7 mouse cellular contexts compared by ENCODE assay signal in genomic region chr5:111648481-111648880, GRCm38 (mm10).
DNase-seq lines count a peak whose midpoint lies in the region; ATAC-seq lines count a peak whose summit lies in the region.

No protein-coding gene starts in this region.

- H3K9me3 ChIP-seq in embryonic facial prominence, embryonic 13.5 days: no peaks in the 10 kb centered on the region
- no peaks in the 10 kb centered on the region for H3K9me3 ChIP-seq in forebrain, embryonic 15.5 days

- no peaks in the 10 kb centered on the region for H3K36me3 ChIP-seq in embryonic facial prominence, embryonic 13.5 days
- H3K36me3 ChIP-seq in forebrain, embryonic 15.5 days: no peaks in the 10 kb centered on the region

- WGBS in embryonic facial prominence, embryonic 13.5 days: 45% methylated on average over 7 of the region's 7 CpGs
- 57% methylated on average over 7 of the region's 7 CpGs for WGBS in forebrain, embryonic 15.5 days

- ATAC-seq in embryonic facial prominence, embryonic 13.5 days (ENCODE audit: insufficient number of reproducible peaks, insufficient read depth, low FRiP score, low TSS enrichment, low read depth): no peak
- ATAC-seq in forebrain, embryonic 15.5 days (replicated peaks): no peak

- no peaks in the 10 kb centered on the region for H3K27me3 ChIP-seq in embryonic facial prominence, embryonic 13.5 days
- H3K27me3 ChIP-seq in forebrain, embryonic 15.5 days: no peaks in the 10 kb centered on the region

- DNase-seq in kidney, adult 9 months: peak; percentile 36
- peak; percentile 70 for DNase-seq in lung, postnatal 36 days
- DNase-seq in cerebellum, adult 11 months: no peak
- no peak for DNase-seq in cerebellum, postnatal 4 days (ENCODE audit: low spot score in 2 of 2)
- DNase-seq in thymus, adult 18-20 months: no peak

- peak overlapping the region; percentile 69; the same call in 1 of the 2 replicates for H3K27ac ChIP-seq in embryonic facial prominence, embryonic 13.5 days
- H3K27ac ChIP-seq in forebrain, embryonic 15.5 days (replicated peaks): peak overlapping the region; percentile 69

- no peak overlapping the region for H3K4me3 ChIP-seq in embryonic facial prominence, embryonic 13.5 days
- H3K4me3 ChIP-seq in forebrain, embryonic 15.5 days: no peak overlapping the region

- H3K4me1 ChIP-seq in embryonic facial prominence, embryonic 13.5 days: peaks cover 38% of the 10 kb centered on the region
- peaks cover 42% of the 10 kb centered on the region for H3K4me1 ChIP-seq in forebrain, embryonic 15.5 days

- peak overlapping the region; percentile 24 for H3K4me2 ChIP-seq in embryonic facial prominence, embryonic 13.5 days
- no peak overlapping the region for H3K4me2 ChIP-seq in forebrain, embryonic 15.5 days (replicated peaks)

- H3K9ac ChIP-seq in embryonic facial prominence, embryonic 13.5 days: 0 out of 2 replicates have a peak overlapping the region, but pooled peaks have one; percentile 36
- no peak overlapping the region for H3K9ac ChIP-seq in forebrain, embryonic 15.5 days (replicated peaks)

Comparison
In these comparisons a context has a peak if more than half of its experiments do, and no peak if none do; other contexts are left out.
1. DNase-seq: peak in kidney, adult 9 months (single experiment) and lung, postnatal 36 days (single experiment); none in cerebellum, adult 11 months (single experiment), cerebellum, postnatal 4 days (0 of 2) and thymus, adult 18-20 months (0 of 2).